Mouse (Mus musculus): ENCODE data around the gene Cdkl1. TPM values are rescaled to one million over a fixed set of nuclear protein-coding genes. Genes with fewer than 3 reads are reported as not detected.

Gene Cdkl1
- total and polyA plus RNA-seq, 2 experiments from 2014 or later: 26.7 to 28.3 TPM

DNA sequence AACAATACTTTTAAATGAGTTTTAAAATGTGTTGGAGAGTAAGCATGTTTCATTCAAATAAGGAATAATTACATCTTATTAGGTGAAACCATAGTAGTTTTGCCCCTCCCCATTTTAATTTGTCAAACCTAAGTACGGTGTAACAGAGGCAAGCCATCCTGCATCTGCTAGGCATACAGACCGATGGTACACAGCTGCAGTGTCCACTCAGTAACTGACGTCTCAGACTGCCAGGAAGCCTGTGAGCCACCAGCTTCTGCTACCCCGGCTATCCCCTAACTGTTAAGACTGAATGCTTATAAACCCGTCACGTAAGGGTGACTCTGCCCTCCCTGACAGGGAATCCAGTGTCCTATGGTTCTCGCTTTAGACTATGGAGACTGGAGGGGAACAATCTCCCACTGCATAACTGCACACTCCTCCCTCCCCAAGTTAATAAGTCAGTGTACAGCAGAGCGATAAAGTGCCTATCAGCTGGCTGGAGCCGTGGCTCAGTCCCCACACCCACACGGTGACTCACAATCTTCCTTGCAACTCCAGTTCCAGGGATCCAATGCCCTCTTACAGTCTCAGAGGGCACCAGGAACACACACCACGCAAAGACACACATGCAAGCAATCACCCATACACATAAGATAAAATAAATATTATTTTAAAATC lies 86.1 kb downstream of the Cdkl1 start:
- no peaks in the 10 kb centered on the region; the same call in 1 of the 2 replicates for H3K36me3 ChIP-seq (ENCODE audit: insufficient read depth, low read length)
- TF ChIP-seq CTCF (IDR thresholded peaks at IDR 0.05; ENCODE audit: low read depth): no peak
- no peak overlapping the region for H3K27ac ChIP-seq
- DNase-seq (ENCODE audit: low spot score) (no peak), ATAC-seq (no peak)
- no peaks in the 10 kb centered on the region for H3K9me3 ChIP-seq (ENCODE audit: low read length)
- H3K9ac ChIP-seq (replicated peaks; ENCODE audit: low read length): no peak overlapping the region
- H3K4me2 ChIP-seq (ENCODE audit: low read depth, low read length): no peak overlapping the region
- WGBS: 89% methylated on average over 11 of the region's 11 CpGs
- H3K4me3 ChIP-seq (ENCODE audit: low read length): no peak overlapping the region
- no peaks in the 10 kb centered on the region for H3K27me3 ChIP-seq (ENCODE audit: insufficient read depth, low read length)
- no peaks in the 10 kb centered on the region for H3K4me1 ChIP-seq (ENCODE audit: insufficient read depth, low read length)

DNA sequence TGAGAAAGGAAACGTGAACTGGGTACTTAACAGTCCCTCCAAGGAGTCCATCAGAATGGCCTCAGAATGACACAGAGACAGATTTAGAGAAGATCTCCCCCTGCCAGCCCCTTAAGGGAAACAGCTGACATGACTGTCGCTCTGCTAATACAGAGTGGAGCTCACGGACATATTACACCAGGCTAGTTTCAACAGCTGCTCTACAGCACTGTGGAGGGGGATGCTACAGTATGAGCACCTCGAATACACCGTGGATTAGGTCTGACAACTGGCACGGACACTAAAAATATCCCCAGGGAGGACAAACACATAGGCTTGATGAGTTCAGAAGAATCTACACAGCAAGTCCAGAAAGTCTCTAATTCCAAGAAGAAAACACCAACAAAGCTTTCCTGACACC lies 92.7 kb downstream of the Cdkl1 start:
- Histone ChIP-seq H3K9ac (replicated peaks; ENCODE audit: low read length) (no peak overlapping the region), H3K27me3 (ENCODE audit: insufficient read depth, low read length) (no peaks in the 10 kb centered on the region)
- WGBS: 86% methylated on average over 6 of the region's 6 CpGs

More for the DNA sequence above, 92.7 kb downstream of the Cdkl1 start:
- Histone ChIP-seq H3K9me3 (ENCODE audit: low read length) (no peaks in the 10 kb centered on the region), H3K4me3 (ENCODE audit: low read length) (no peak overlapping the region), H3K36me3 (ENCODE audit: insufficient read depth, low read length) (no peaks in the 10 kb centered on the region), H3K27ac (no peak overlapping the region), H3K4me2 (ENCODE audit: low read depth, low read length) (no peak overlapping the region), H3K4me1 (ENCODE audit: insufficient read depth, low read length) (no peaks in the 10 kb centered on the region)
- DNase-seq (ENCODE audit: low spot score) (no peak), ATAC-seq (no peak)
- TF ChIP-seq CTCF (IDR thresholded peaks at IDR 0.05; ENCODE audit: low read depth): no peak

MicroRNA genes within 50 kb of the gene (microRNA counts, 519-probe panel; counts per million panel counts)
- not detected for microRNA mmu-miR-681

Small RNA genes lying within 50 kb of the gene (microRNA-seq; reads per million reads assigned to microRNA genes)
- gene Mir681: 0 reads per million in 2 experiments

Other genes starting within 250 kb of the Cdkl1 start
- 4.0 and 6.1 TPM in 2 replicates for gene Vcpkmt, start 208.2 kb downstream of the Cdkl1 start, total RNA-seq (2014; rRNA removed)
- 33.0 and 33.6 TPM in 2 replicates for gene Vcpkmt, start 208.2 kb downstream of the Cdkl1 start, polyA plus RNA-seq (2015; fragmentation: Nextera tagmentation; extraction: Ambion mirVana)
- gene Sos2, start 109.4 kb downstream of the Cdkl1 start, total RNA-seq (2014; rRNA removed): 27.3 and 35.0 TPM in 2 replicates
- 7.6 and 9.2 TPM in 2 replicates for gene Sos2, start 109.4 kb downstream of the Cdkl1 start, polyA plus RNA-seq (2015; fragmentation: Nextera tagmentation; extraction: Ambion mirVana)
- 10.5 and 12.2 TPM in 2 replicates for gene L2hgdh, start 66.4 kb downstream of the Cdkl1 start, total RNA-seq (2014; rRNA removed)
- 10.2 and 11.0 TPM in 2 replicates for gene L2hgdh, start 66.4 kb downstream of the Cdkl1 start, polyA plus RNA-seq (2015; fragmentation: Nextera tagmentation; extraction: Ambion mirVana)
- gene Atp5s, start 66.3 kb downstream of the Cdkl1 start, total RNA-seq (2014; rRNA removed): 24.5 and 33.5 TPM in 2 replicates
- gene Atp5s, start 66.3 kb downstream of the Cdkl1 start, polyA plus RNA-seq (2015; fragmentation: Nextera tagmentation; extraction: Ambion mirVana): 34.3 and 38.9 TPM in 2 replicates
- gene Atl1, start 101.3 kb upstream of the Cdkl1 start, total RNA-seq (2014; rRNA removed): 130 and 143 TPM in 2 replicates
- gene Atl1, start 101.3 kb upstream of the Cdkl1 start, polyA plus RNA-seq (2015; fragmentation: Nextera tagmentation; extraction: Ambion mirVana): 145 and 151 TPM in 2 replicates
- gene Map4k5, start 101.9 kb upstream of the Cdkl1 start, total RNA-seq (2014; rRNA removed): 30.9 and 32.3 TPM in 2 replicates
- 17.1 and 19.5 TPM in 2 replicates for gene Map4k5, start 101.9 kb upstream of the Cdkl1 start, polyA plus RNA-seq (2015; fragmentation: Nextera tagmentation; extraction: Ambion mirVana)
- 15.6 and 20.8 TPM in 2 replicates for gene Sav1, start 195.7 kb upstream of the Cdkl1 start, total RNA-seq (2014; rRNA removed)
- gene Sav1, start 195.7 kb upstream of the Cdkl1 start, polyA plus RNA-seq (2015; fragmentation: Nextera tagmentation; extraction: Ambion mirVana): 2.4 and 2.5 TPM in 2 replicates